Mouse (Mus musculus) C2C12 (cell line): Measurements from ENCODE around the gene Pcbp2. TPM values are rescaled to one million over a fixed set of nuclear protein-coding genes. Genes with fewer than 3 reads are reported as not detected.

Experiments
- H3K27me3 ChIP-seq: one replicate; pipeline ENCODE4 v1.6.1; 2011; ENCODE audit not compliant: control insufficient read depth, insufficient read depth, insufficient read length
- H3K36me3 ChIP-seq: one replicate; pipeline ENCODE4 v1.6.1; 2011; ENCODE audit not compliant: control insufficient read depth, insufficient read depth
- H3K4me3 ChIP-seq: one replicate; pipeline ENCODE4 v1.5.1; 2011; ENCODE audit warnings: mild to moderate bottlenecking, control low read depth; ENCODE audit not compliant: poor library complexity, insufficient read depth, severe bottlenecking
- H3K79me2 ChIP-seq: one replicate; pipeline ENCODE4 v1.6.1; 2011; ENCODE audit not compliant: control insufficient read depth, insufficient read depth
- H3K79me3 ChIP-seq: one replicate; pipeline ENCODE4 v1.6.1; 2011; ENCODE audit warnings: low read depth, control low read depth
- H3ac ChIP-seq: one replicate; pipeline ENCODE3; 2011; ENCODE audit warnings: low read depth; ENCODE audit not compliant: control insufficient read depth, insufficient read length
- CEBPB ChIP-seq: IDR thresholded peaks from one replicate; pipeline ENCODE4 v1.6.1; 2011; ENCODE audit warnings: low read depth, mild to moderate bottlenecking, control low read depth, moderate library complexity
- CTCF ChIP-seq: IDR thresholded peaks from one replicate; pipeline ENCODE4 v1.5.1; 2011; ENCODE audit not compliant: control insufficient read depth, insufficient read depth, insufficient read length
- FOSL1 ChIP-seq: IDR thresholded peaks from one replicate; pipeline ENCODE4 v1.8.0; 2011; ENCODE audit warnings: mild to moderate bottlenecking, low read length; ENCODE audit not compliant: poor library complexity, insufficient read depth, severe bottlenecking
- MAX ChIP-seq: IDR thresholded peaks from one replicate; pipeline ENCODE4 v1.6.1; 2011; ENCODE audit warnings: mild to moderate bottlenecking, control low read depth
- MYOD1 ChIP-seq: IDR thresholded peaks from one replicate; pipeline ENCODE4 v1.6.1; 2011; ENCODE audit warnings: low read depth; ENCODE audit not compliant: control insufficient read depth, insufficient read length
- MYOG ChIP-seq: IDR thresholded peaks from one replicate; pipeline ENCODE4 v1.6.1; 2011; ENCODE audit not compliant: control insufficient read depth, insufficient read length; ENCODE audit errors: extremely low read depth
- USF1 ChIP-seq: IDR thresholded peaks from one replicate; pipeline ENCODE4 v1.6.1; 2011; ENCODE audit warnings: low read depth, mild to moderate bottlenecking, control low read depth, moderate library complexity
- polyA plus RNA-seq: library from polyadenylated mRNA; unstranded; fragments of >200 nt; fragmentation: generic; extraction: Trizol; gene quantifications from one replicate; pipeline ENCODE4 v1.2.1, GENCODE M21; 2012; ENCODE audit warnings: missing spikeins

Gene Pcbp2
- polyA plus RNA-seq, 1 experiment = 1,132 TPM

GRCm38 (mm10) chr15:102501084-102501814, 30.9 kb downstream of the Pcbp2 start:
- Histone ChIP-seq H3K4me3 (no peak overlapping the region), H3K79me2 (peaks cover 22% of the 10 kb centered on the region), H3ac (no peak overlapping the region), H3K36me3 (peaks cover 93% of the 10 kb centered on the region), H3K79me3 (peaks cover 10% of the 10 kb centered on the region), H3K27me3 (no peaks in the 10 kb centered on the region)
- TF ChIP-seq MYOG (no peak), MAX (no peak), FOSL1 (no peak), USF1 (no peak)

- H3K79me2 ChIP-seq = peaks cover 11% of the 10 kb centered on the region
- no peak overlapping the region for H3ac ChIP-seq
- TF ChIP-seq CEBPB (peak; percentile 22), MYOD1 (no peak)
- no peak overlapping the region for H3K4me3 ChIP-seq
- peaks cover 4% of the 10 kb centered on the region for H3K79me3 ChIP-seq
- H3K36me3 ChIP-seq = peaks cover 89% of the 10 kb centered on the region
- no peaks in the 10 kb centered on the region for H3K27me3 ChIP-seq
Measured at GRCm38 (mm10) chr15:102502254-102502840, 32.0 kb downstream of the Pcbp2 start.

- no peaks in the 10 kb centered on the region for H3K79me2 ChIP-seq
- H3K27me3 ChIP-seq = no peaks in the 10 kb centered on the region
- peaks cover 78% of the 10 kb centered on the region for H3K36me3 ChIP-seq
- H3K4me3 ChIP-seq = no peak within 1 kb of the TSS
- H3ac ChIP-seq = no peak within 1 kb of the TSS
- H3K79me3 ChIP-seq = no peaks in the 10 kb centered on the region
- TF ChIP-seq MYOG (no peak), MYOD1 (no peak), CTCF (no peak)
Measured at GRCm38 (mm10) chr15:102503447-102503846, 33.1 kb downstream of the Pcbp2 start, which contains the start of gene Gm10337. Gm10337 (plus strand) TSS chr15:102503722.

GRCm38 (mm10) chr15:102503924-102504782, 33.8 kb downstream of the Pcbp2 start:
- no peak overlapping the region for H3K4me3 ChIP-seq
- H3K79me3 ChIP-seq = no peaks in the 10 kb centered on the region
- H3ac ChIP-seq = no peak overlapping the region
- TF ChIP-seq CEBPB (no peak), USF1 (no peak), MAX (no peak), CTCF (no peak), MYOG (no peak), MYOD1 (no peak), FOSL1 (no peak)
- H3K27me3 ChIP-seq = no peaks in the 10 kb centered on the region
- no peaks in the 10 kb centered on the region for H3K79me2 ChIP-seq
- peaks cover 71% of the 10 kb centered on the region for H3K36me3 ChIP-seq

GRCm38 (mm10) chr15:102505073-102505769, 34.9 kb downstream of the Pcbp2 start:
- H3K4me3 ChIP-seq = no peak overlapping the region
- no peak overlapping the region for H3ac ChIP-seq
- TF ChIP-seq MYOD1 = no peak
- no peak for TF ChIP-seq MAX
- TF ChIP-seq USF1 = no peak
- TF ChIP-seq MYOG = no peak
- no peak for TF ChIP-seq CTCF
- no peak for TF ChIP-seq FOSL1
- TF ChIP-seq CEBPB = no peak
- H3K27me3 ChIP-seq = no peaks in the 10 kb centered on the region
- peaks cover 61% of the 10 kb centered on the region for H3K36me3 ChIP-seq
- H3K79me2 ChIP-seq = peaks cover 5% of the 10 kb centered on the region
- H3K79me3 ChIP-seq = no peaks in the 10 kb centered on the region
